Mouse (Mus musculus) CH12.LX (cell line): Measurements from ENCODE around the gene Bcl11a. TPM values are rescaled to one million over a fixed set of nuclear protein-coding genes. Genes with fewer than 3 reads are reported as not detected.

Source experiments
- DNase-seq: peaks from one replicate; pipeline ENCODE4 v3.0.0-alpha.2; 2013; ENCODE audit errors: extremely low read depth
- H3K27ac ChIP-seq: 2 replicates; pipeline ENCODE4 v1.5.1; 2012; ENCODE audit warnings: low read depth, mild to moderate bottlenecking, control low read depth, moderate library complexity; ENCODE audit not compliant: insufficient read depth
- H3K27me3 ChIP-seq: replicated peaks from 2 replicates; pipeline ENCODE3; 2012; ENCODE audit warnings: inconsistent platforms
- H3K36me3 ChIP-seq, 2 experiments: replicated peaks in 1 of 2; 2 replicates each; pipeline versions ENCODE3 to v1.6.1; 2012; ENCODE audit warnings: inconsistent platforms in 1 of 2, low read length in 1 of 2, mild to moderate bottlenecking in 1 of 2, mixed read lengths in 1 of 2, moderate library complexity in 1 of 2; ENCODE audit not compliant: control insufficient read depth in 1 of 2, insufficient read depth in 1 of 2
- H3K4me1 ChIP-seq, 2 experiments: 2 replicates each; pipeline ENCODE4 v1.6.1; 2012; ENCODE audit warnings: inconsistent platforms in 1 of 2, moderate library complexity in 1 of 2; ENCODE audit not compliant: insufficient read depth in 2 of 2, control insufficient read depth in 1 of 2
- H3K4me2 ChIP-seq: 2 replicates; pipeline ENCODE4 v1.6.1; 2012; ENCODE audit warnings: low read depth, mild to moderate bottlenecking, control low read depth; ENCODE audit not compliant: poor library complexity, insufficient read depth, severe bottlenecking
- H3K4me3 ChIP-seq, 3 experiments: fragments of 150-350 bp in 1 of 3; sonication (generic) in 1 of 3; replicated peaks in 1 of 3; 2 replicates each; pipeline versions ENCODE3 to v1.5.1; 2011 to 2012; ENCODE audit warnings: low read depth in 2 of 3, low read length in 2 of 3, mild to moderate bottlenecking in 2 of 3, moderate library complexity in 2 of 3, control low read depth in 1 of 3, improper control_type of control experiment in 1 of 3, inconsistent platforms in 1 of 3, mixed read lengths in 1 of 3; ENCODE audit not compliant: poor library complexity in 1 of 3
- H3K79me2 ChIP-seq: replicated peaks from 2 replicates; pipeline ENCODE4 v1.6.1; 2012; ENCODE audit warnings: mild to moderate bottlenecking, moderate library complexity; ENCODE audit not compliant: control insufficient read depth, poor library complexity, insufficient read depth, severe bottlenecking; ENCODE audit errors: extremely low read depth
- H3K9ac ChIP-seq: 2 replicates; pipeline ENCODE4 v1.6.1; 2012; ENCODE audit warnings: low read depth, mild to moderate bottlenecking, control low read depth, moderate library complexity; ENCODE audit not compliant: insufficient read depth
- H3K9me3 ChIP-seq: replicated peaks from 2 replicates; pipeline ENCODE3; 2012; ENCODE audit warnings: low read length, inconsistent platforms, mixed read lengths
- BHLHE40 ChIP-seq: IDR thresholded peaks from 2 replicates; pipeline ENCODE4 v1.6.1; 2011; ENCODE audit warnings: mild to moderate bottlenecking, low read depth, low read length, improper control_type of control experiment
- CHD1 ChIP-seq: IDR thresholded peaks from 2 replicates; pipeline ENCODE4 v1.6.1; 2012; ENCODE audit warnings: low read depth, low read length, improper control_type of control experiment, inconsistent platforms
- CHD2 ChIP-seq: IDR thresholded peaks from 2 replicates; pipeline ENCODE4 v1.6.1; 2011; ENCODE audit warnings: low read length, improper control_type of control experiment
- CTCF ChIP-seq, 2 experiments: IDR thresholded peaks in 1 of 2; conservative IDR thresholded peaks in 1 of 2; 2 replicates each; pipeline ENCODE4 v1.5.1; 2011 to 2012; ENCODE audit warnings: low read depth in 2 of 2, low read length in 2 of 2, improper control_type of control experiment in 1 of 2, inconsistent platforms in 1 of 2, mild to moderate bottlenecking in 1 of 2, moderate library complexity in 1 of 2
- E2F4 ChIP-seq: IDR thresholded peaks from 2 replicates; pipeline ENCODE4 v1.6.1; 2011; ENCODE audit warnings: low read depth, low read length, improper control_type of control experiment; ENCODE audit not compliant: insufficient replicate concordance
- ETS1 ChIP-seq: conservative IDR thresholded peaks from 2 replicates; pipeline ENCODE4 v1.6.1; 2012; ENCODE audit warnings: low read depth, mild to moderate bottlenecking, inconsistent platforms, low read length, improper control_type of control experiment, moderate library complexity
- GABPA ChIP-seq: IDR thresholded peaks from 2 replicates; pipeline ENCODE4 v1.6.1; 2012; ENCODE audit warnings: low read depth, low read length, improper control_type of control experiment, inconsistent platforms; ENCODE audit not compliant: insufficient replicate concordance
- HCFC1 ChIP-seq: IDR thresholded peaks from 2 replicates; pipeline ENCODE4 v1.6.1; 2012; ENCODE audit warnings: low read depth, mild to moderate bottlenecking, inconsistent platforms, low read length, improper control_type of control experiment
- IRF4 ChIP-seq: IDR thresholded peaks from 2 replicates; pipeline ENCODE4 v1.6.1; 2014; ENCODE audit warnings: low read depth, mild to moderate bottlenecking, inconsistent platforms, low read length, improper control_type of control experiment
- JUN ChIP-seq: IDR thresholded peaks from 2 replicates; pipeline ENCODE4 v1.6.1; 2011; ENCODE audit warnings: low read depth, mild to moderate bottlenecking, low read length, improper control_type of control experiment, moderate library complexity; ENCODE audit not compliant: insufficient read depth
- JUND ChIP-seq: conservative IDR thresholded peaks from 2 replicates; pipeline ENCODE4 v1.6.1; 2011; ENCODE audit warnings: low read depth, low read length, improper control_type of control experiment
- MAFK ChIP-seq: IDR thresholded peaks from 2 replicates; pipeline ENCODE4 v1.6.1; 2011; ENCODE audit warnings: low read length, improper control_type of control experiment; ENCODE audit not compliant: insufficient replicate concordance
- MAZ ChIP-seq: IDR thresholded peaks from 2 replicates; pipeline ENCODE4 v1.6.1; 2012; ENCODE audit warnings: low read depth, mild to moderate bottlenecking, inconsistent platforms, low read length, improper control_type of control experiment, moderate library complexity
- MEF2A ChIP-seq: IDR thresholded peaks from 2 replicates; pipeline ENCODE4 v1.6.1; 2014; ENCODE audit warnings: low read depth, mild to moderate bottlenecking, inconsistent platforms, low read length, improper control_type of control experiment, borderline replicate concordance
- MXI1 ChIP-seq: IDR thresholded peaks from 2 replicates; pipeline ENCODE4 v1.6.1; 2011; ENCODE audit warnings: mild to moderate bottlenecking, low read depth, low read length, improper control_type of control experiment
- MYC ChIP-seq: IDR thresholded peaks from 2 replicates; pipeline ENCODE4 v1.6.1; 2011; ENCODE audit warnings: low read depth, mild to moderate bottlenecking, improper control_type of control experiment, low read length
- NELFE ChIP-seq: IDR thresholded peaks from 2 replicates; pipeline ENCODE4 v1.6.1; 2011; ENCODE audit warnings: low read depth, low read length, improper control_type of control experiment
- NRF1 ChIP-seq: IDR thresholded peaks from 2 replicates; pipeline ENCODE4 v1.6.1; 2014; ENCODE audit warnings: low read depth, mild to moderate bottlenecking, inconsistent platforms, low read length, improper control_type of control experiment, moderate library complexity
- RAD21 ChIP-seq: IDR thresholded peaks from 2 replicates; pipeline ENCODE4 v1.6.1; 2011; ENCODE audit warnings: low read depth, mild to moderate bottlenecking, low read length, improper control_type of control experiment, moderate library complexity
- SIN3A ChIP-seq: IDR thresholded peaks from 2 replicates; pipeline ENCODE4 v1.6.1; 2012; ENCODE audit warnings: low read length, improper control_type of control experiment, inconsistent platforms
- TBP ChIP-seq: conservative IDR thresholded peaks from 2 replicates; pipeline ENCODE4 v1.6.1; 2011; ENCODE audit warnings: low read depth, low read length, improper control_type of control experiment
- TCF12 ChIP-seq: IDR thresholded peaks from 2 replicates; pipeline ENCODE4 v1.6.1; 2014; ENCODE audit warnings: low read depth, mild to moderate bottlenecking, inconsistent platforms, low read length, improper control_type of control experiment
- UBTF ChIP-seq: IDR thresholded peaks from 2 replicates; pipeline ENCODE4 v1.6.1; 2012; ENCODE audit warnings: low read depth, mild to moderate bottlenecking, inconsistent platforms, low read length, improper control_type of control experiment, moderate library complexity
- USF2 ChIP-seq: conservative IDR thresholded peaks from 2 replicates; pipeline ENCODE4 v1.6.1; 2011; ENCODE audit warnings: low read depth, low read length, improper control_type of control experiment
- ZNF384 ChIP-seq: IDR thresholded peaks from 2 replicates; pipeline ENCODE4 v1.6.1; 2012; ENCODE audit warnings: low read depth, low read length, improper control_type of control experiment, inconsistent platforms
- dilution Hi-C: fragments of 300-500 bp; cut with MboI; formaldehyde crosslinking; loops from 2 replicates; pipeline ENCODE4 v1.14.3; 2020; ENCODE audit warnings: low sequenced_read_pairs; ENCODE audit not compliant: extremely low pct_unique_long_range_greater_than_20kb, extremely low pct_ligation_motif_present
- in situ Hi-C: fragments of 300-500 bp; cut with MboI; formaldehyde crosslinking; loops from 3 replicates; pipeline ENCODE4 v1.14.3; 2019; ENCODE audit warnings: low sequenced_read_pairs, low pct_ligation_motif_present, low pct_unique_long_range_greater_than_20kb, mixed read lengths
- polyA plus RNA-seq: library from polyadenylated mRNA; unstranded; fragments of >175 nt; gene quantifications from 2 replicates; pipeline ENCODE4 v1.2.1, GENCODE M21; 2012; ENCODE audit warnings: low read depth; ENCODE audit not compliant: insufficient read length
- total RNA-seq, 2 experiments: library from RNA; depleted of rRNA; stranded (reverse); fragments of 300-350 nt in 1 of 2; fragments of >200 nt in 1 of 2; gene quantifications; 2 replicates each; pipeline ENCODE4 v1.2.3; 2012 to 2014

Gene Bcl11a
- total and polyA plus RNA-seq, 3 experiments: 6.8 to 57.9 (median 13.9) TPM

DNA sequence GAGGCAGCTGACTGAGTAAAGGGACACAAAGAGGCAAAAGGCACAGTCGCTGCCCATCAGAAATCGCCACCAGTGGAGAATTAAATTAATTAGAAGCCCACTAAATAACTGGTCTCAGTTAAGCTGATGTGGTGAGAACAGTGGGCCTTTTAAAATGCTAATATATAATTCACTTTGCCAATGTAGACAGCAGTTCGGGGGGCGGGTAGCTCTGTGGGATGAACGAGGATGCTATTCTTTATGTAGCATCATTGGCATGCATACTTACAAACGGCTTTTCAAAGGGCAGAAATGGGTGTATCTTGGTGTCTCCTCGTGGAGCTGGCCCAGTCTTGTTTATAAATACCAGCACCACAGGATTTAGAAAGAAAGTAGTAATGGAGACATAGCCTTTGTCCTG, 102.2 kb downstream of the Bcl11a start:
- H3K4me1 ChIP-seq: peaks cover 7 to 58% of the 10 kb centered on the region in 2 experiments
- H3K9ac ChIP-seq: no peak overlapping the region
- no peak overlapping the region for H3K4me2 ChIP-seq
- no peaks in the 10 kb centered on the region for H3K79me2 ChIP-seq
- no peak for TF ChIP-seq HCFC1
- TF ChIP-seq JUN: no peak
- TF ChIP-seq UBTF: no peak
- no peaks in the 10 kb centered on the region for H3K27me3 ChIP-seq
- no peaks in the 10 kb centered on the region for H3K36me3 ChIP-seq
- in situ Hi-C loops (no loop called here), dilution Hi-C loops (no loop called here)
- H3K27ac ChIP-seq: no peak overlapping the region
- no peak for DNase-seq
- H3K4me3 ChIP-seq: no peak overlapping the region
- H3K9me3 ChIP-seq: no peaks in the 10 kb centered on the region

DNA sequence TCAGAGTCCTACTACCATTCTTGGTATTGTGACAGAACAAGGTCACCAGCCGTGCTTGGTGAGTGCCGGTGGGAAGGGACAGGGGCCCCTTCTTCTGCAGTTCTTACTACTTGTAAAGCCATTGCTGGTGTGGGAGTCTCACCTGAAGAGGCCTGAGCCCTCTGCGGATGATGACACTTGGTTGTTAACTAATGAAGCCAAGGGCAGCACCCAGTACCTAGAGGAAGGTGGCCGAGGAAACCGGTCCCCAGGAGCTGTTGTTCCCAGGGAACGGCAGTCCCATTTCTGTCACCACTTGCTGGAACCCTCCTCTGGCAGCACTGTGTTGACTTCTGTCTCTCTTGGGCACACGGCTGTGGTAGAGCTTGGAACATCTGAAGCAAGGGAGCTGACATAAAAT, 105.6 kb downstream of the Bcl11a start:
- Histone ChIP-seq H3K36me3 (no peaks in the 10 kb centered on the region), H3K27me3 (no peaks in the 10 kb centered on the region), H3K4me2 (no peak overlapping the region), H3K4me3 (no peak overlapping the region), H3K9me3 (no peaks in the 10 kb centered on the region), H3K27ac (no peak overlapping the region), H3K79me2 (no peaks in the 10 kb centered on the region), H3K4me1 (peaks cover 13 to 67% of the 10 kb centered on the region in 2 experiments), H3K9ac (no peak overlapping the region)
- dilution Hi-C loops (no loop called here), in situ Hi-C loops (no loop called here)
- TF ChIP-seq MEF2A (no peak), E2F4 (no peak), BHLHE40 (no peak), MYC (no peak), CHD1 (no peak), TCF12 (no peak), CHD2 (no peak), NRF1 (no peak), SIN3A (no peak)
- no peak for DNase-seq

DNA sequence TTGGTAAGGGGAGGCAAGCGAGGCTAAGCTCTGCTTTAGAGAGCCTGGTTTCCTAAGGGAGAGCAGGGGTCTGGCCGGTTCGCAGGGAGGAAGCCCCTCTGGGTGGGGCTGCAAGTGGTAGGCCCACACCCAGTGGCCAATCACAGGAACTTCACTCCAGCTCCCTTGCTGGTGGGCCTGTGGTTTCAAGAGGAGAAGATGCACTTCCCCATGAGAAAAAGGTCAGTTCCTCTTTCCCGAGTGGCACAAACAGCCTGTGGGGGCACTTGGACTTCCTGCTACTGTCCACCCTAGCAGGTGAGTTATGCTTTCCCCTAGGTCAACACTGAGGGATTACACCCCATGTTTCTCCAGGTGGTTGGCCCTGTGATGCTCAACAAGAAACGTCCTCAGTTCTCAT, 107.1 kb downstream of the Bcl11a start:
- Histone ChIP-seq H3K4me3 (no peak overlapping the region), H3K36me3 (no peaks in the 10 kb centered on the region), H3K79me2 (no peaks in the 10 kb centered on the region), H3K4me1 (peaks cover 10 to 67% of the 10 kb centered on the region in 2 experiments), H3K27ac (no peak overlapping the region), H3K27me3 (no peaks in the 10 kb centered on the region), H3K9ac (no peak overlapping the region), H3K4me2 (no peak overlapping the region), H3K9me3 (no peaks in the 10 kb centered on the region)
- in situ Hi-C loops: no loop called here
- peak; percentile 83 for DNase-seq
- dilution Hi-C loops: no loop called here
- TF ChIP-seq NRF1: no peak
- peak; percentile 54; the same call in 1 of the 2 replicates for TF ChIP-seq SIN3A
- no peak for TF ChIP-seq GABPA
- TF ChIP-seq CTCF (conservative IDR thresholded peaks at IDR 0.05 in 1 of 2, IDR thresholded peaks at IDR 0.05 in 1 of 2; ENCODE audit: low read depth in 2 of 2, low read length in 2 of 2): peak; percentile 50 to 55
- TF ChIP-seq NELFE: no peak
- peak; percentile 33 for TF ChIP-seq RAD21
- TF ChIP-seq TBP: no peak
- TF ChIP-seq BHLHE40: peak; percentile 66
- TF ChIP-seq IRF4: peak; percentile 96
- 0 out of 2 replicates have a peak, but pooled peaks have one; percentile 52 for TF ChIP-seq MEF2A
- no peak for TF ChIP-seq USF2
- TF ChIP-seq JUND: 0 out of 2 replicates have a peak, but pooled peaks have one; percentile 8
- 0 out of 2 replicates have a peak, but pooled peaks have one; percentile 8 for TF ChIP-seq MAFK
- TF ChIP-seq UBTF: no peak
- 0 out of 2 replicates have a peak, but pooled peaks have one; percentile 28 for TF ChIP-seq MYC
- no peak for TF ChIP-seq E2F4
- peak; percentile 85 for TF ChIP-seq MAZ
- TF ChIP-seq ETS1: peak; percentile 62
- TF ChIP-seq TCF12: peak; percentile 81
- TF ChIP-seq ZNF384: no peak
- TF ChIP-seq MXI1: no peak
